Mouse (Mus musculus): ENCODE data around the gene Taldo1. TPM values are rescaled to one million over a fixed set of nuclear protein-coding genes. Genes with fewer than 3 reads are reported as not detected.
A peak's percentile ranks its signal among the peaks of the same experiment; 100 is the strongest.

Taldo1 gene
- polyA plus RNA-seq, 1 experiment from 2014 or later: 291 TPM

DNA sequence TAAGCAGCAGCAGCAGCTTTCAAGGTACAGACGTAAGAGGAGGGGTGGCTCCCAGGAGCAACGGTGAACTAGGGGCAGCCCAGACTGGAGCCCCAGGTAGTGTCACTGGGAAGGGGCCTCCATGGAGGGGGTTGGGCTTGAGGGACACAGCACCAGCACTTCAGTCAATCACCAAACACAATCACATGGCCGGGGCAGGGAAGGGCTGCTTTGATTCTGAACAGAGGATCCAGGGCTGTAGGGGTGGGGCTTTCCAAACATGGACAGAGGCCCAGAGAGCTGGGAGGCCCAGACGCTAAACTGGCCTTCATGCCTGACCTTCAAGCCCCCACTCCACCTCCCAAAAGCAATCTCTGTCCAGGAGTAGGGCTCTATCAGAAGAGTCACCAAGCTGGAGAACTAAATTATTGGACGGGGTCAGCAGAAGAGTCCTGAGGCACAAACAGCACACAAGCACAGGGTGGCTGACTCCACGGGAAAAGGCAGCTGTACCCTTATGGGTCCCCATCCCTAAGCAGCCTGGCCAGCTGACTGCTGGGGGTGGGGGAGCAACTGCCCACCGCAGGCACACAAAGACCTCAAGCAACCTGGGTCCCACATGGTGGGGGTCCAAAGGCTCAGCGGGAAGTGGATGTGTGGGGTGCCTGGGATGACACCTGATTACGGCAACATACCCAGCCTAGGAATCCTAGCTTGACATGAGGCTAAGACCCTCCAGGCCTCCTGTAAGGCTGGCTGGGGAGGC lies 38.0 kb downstream of the Taldo1 start:
- H3K27ac ChIP-seq (ENCODE audit: low read length): no peak overlapping the region; the same call in 1 of the 2 replicates
- no peaks in the 10 kb centered on the region for H3K27me3 ChIP-seq (ENCODE audit: control insufficient read depth, insufficient read depth, low read depth, low read length)
- H3K4me3 ChIP-seq (ENCODE audit: low read depth, low read length): peak overlapping the region; percentile 55
- H3K4me2 ChIP-seq (ENCODE audit: low read length): peak overlapping the region; percentile 76
- WGBS: 61% methylated on average over 9 of the region's 9 CpGs
- H3K36me3 ChIP-seq (ENCODE audit: control insufficient read depth, insufficient read depth, low read length): peaks cover 41% of the 10 kb centered on the region
- no peaks in the 10 kb centered on the region for H3K9me3 ChIP-seq (replicated peaks; ENCODE audit: control insufficient read depth, low read length, poor library complexity, severe bottlenecking)
- ATAC-seq: 0 out of 2 replicates have a peak, but pooled peaks have one; percentile 12
- H3K4me1 ChIP-seq (ENCODE audit: control insufficient read depth, insufficient read depth, low read length): peaks cover 34% of the 10 kb centered on the region
- peak overlapping the region; percentile 86 for H3K9ac ChIP-seq (ENCODE audit: low read depth, low read length)

DNA sequence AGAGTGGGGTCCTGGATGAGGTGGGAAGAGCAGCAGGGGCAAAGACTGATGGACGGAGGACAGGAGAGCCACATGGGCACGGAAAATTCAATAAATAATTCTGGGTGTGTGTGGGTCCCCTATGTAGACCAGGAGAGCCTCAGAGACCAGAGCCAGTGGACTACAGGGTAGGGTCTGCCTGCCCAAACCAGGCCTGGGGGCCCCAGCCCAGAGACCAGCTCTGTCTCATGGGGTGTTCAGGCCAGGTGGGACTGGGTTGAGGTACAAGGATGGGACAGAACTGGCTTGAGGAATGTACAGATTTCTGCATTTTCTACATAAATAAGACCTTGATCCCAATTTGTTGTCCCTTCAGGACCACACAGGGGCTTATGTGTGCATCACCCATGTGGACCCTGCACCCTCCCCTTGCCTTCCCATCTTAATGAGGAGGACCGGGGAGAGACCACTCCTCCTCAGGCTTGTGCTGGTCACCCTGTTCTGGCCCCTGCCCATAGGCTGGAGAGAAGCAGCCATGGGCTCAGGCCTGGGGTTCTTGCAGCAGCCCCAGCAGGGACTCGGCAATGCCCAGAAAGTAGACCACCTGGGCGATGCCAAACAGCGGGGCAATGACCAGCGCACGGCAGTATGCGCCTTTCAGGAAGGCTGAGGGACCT lies 38.7 kb downstream of the Taldo1 start:
- Histone ChIP-seq H3K4me1 (ENCODE audit: control insufficient read depth, insufficient read depth, low read length) (peaks cover 40% of the 10 kb centered on the region), H3K27me3 (ENCODE audit: control insufficient read depth, insufficient read depth, low read depth, low read length) (no peaks in the 10 kb centered on the region), H3K9me3 (replicated peaks; ENCODE audit: control insufficient read depth, low read length, poor library complexity, severe bottlenecking) (no peaks in the 10 kb centered on the region), H3K4me2 (ENCODE audit: low read length) (no peak overlapping the region), H3K27ac (ENCODE audit: low read length) (no peak overlapping the region), H3K4me3 (ENCODE audit: low read depth, low read length) (no peak overlapping the region), H3K9ac (ENCODE audit: low read depth, low read length) (no peak overlapping the region), H3K36me3 (ENCODE audit: control insufficient read depth, insufficient read depth, low read length) (peaks cover 41% of the 10 kb centered on the region)
- 95% methylated on average over 9 of the region's 9 CpGs for WGBS
- ATAC-seq: no peak

DNA sequence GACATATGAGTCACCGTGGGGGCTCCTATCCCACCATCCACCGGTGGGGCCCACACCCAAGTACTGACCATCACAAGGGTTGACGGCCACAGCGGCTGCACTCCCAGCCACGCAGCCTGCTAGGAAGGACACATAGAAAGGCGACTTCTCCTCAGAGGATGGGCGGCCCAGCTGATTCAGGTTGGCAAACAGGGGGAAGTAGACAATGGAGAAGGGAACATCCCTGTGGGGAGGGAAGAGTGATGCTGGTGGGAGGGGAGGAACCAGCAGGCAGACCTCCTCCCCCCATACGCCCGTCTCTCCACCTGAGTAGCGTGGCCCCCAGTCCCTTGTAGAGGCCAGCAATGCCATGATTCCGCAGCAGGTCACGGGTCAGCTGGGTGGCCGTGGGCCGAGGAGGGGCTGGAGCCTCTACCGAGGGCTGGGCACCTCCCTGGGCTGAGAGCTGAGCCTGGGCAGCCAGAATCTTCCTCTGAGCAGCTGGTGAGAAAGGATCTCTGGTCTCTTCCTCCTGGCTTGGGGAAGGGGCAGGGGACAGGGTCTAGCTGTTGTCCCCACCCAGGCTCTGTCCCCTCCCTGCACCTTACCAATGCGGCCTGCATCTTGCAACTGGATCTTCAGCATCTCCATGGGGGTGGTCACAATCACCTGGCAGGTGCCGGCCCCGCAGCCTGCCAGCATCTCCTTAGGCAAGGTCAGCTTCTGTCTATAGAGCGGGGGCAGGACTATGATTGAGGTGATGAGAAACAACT lies 39.6 kb downstream of the Taldo1 start:
- no peak overlapping the region for H3K4me2 ChIP-seq (ENCODE audit: low read length)
- WGBS: 95% methylated on average over 19 of the region's 19 CpGs
- H3K9me3 ChIP-seq (replicated peaks; ENCODE audit: control insufficient read depth, low read length, poor library complexity, severe bottlenecking): no peaks in the 10 kb centered on the region
- H3K4me3 ChIP-seq (ENCODE audit: low read depth, low read length): no peak overlapping the region
- peaks cover 49% of the 10 kb centered on the region for H3K4me1 ChIP-seq (ENCODE audit: control insufficient read depth, insufficient read depth, low read length)
- no peaks in the 10 kb centered on the region for H3K27me3 ChIP-seq (ENCODE audit: control insufficient read depth, insufficient read depth, low read depth, low read length)
- no peak for ATAC-seq
- 0 out of 2 replicates have a peak overlapping the region, but pooled peaks have one; percentile 14 for H3K9ac ChIP-seq (ENCODE audit: low read depth, low read length)
- no peak overlapping the region for H3K27ac ChIP-seq (ENCODE audit: low read length)
- H3K36me3 ChIP-seq (ENCODE audit: control insufficient read depth, insufficient read depth, low read length): peaks cover 35% of the 10 kb centered on the region

DNA sequence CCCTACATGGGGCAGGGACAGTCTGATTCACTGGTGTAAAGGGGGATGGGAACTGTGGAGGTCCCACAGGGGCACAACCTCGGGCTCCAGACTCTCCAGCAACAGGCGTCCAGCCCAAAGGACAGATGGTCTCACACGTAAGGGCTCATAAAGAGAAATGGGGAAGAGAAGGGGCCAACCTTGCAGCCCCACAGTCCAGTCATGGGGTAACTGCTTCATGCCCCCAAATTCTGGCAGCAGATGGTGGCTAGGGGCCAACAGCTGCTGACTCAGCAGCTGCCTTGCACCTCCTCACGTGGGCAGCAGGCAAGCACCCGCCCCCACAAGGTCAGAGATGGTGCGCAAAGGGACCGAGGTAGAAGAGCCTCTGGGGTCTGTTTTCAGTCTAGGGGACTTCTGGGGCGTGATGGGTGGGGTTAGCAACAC lies 40.2 kb downstream of the Taldo1 start:
- H3K4me1 ChIP-seq (ENCODE audit: control insufficient read depth, insufficient read depth, low read length): peaks cover 51% of the 10 kb centered on the region
- WGBS: 91% methylated on average over 8 of the region's 8 CpGs
- H3K9ac ChIP-seq (ENCODE audit: low read depth, low read length): no peak overlapping the region
- no peak overlapping the region for H3K4me3 ChIP-seq (ENCODE audit: low read depth, low read length)
- H3K9me3 ChIP-seq (replicated peaks; ENCODE audit: control insufficient read depth, low read length, poor library complexity, severe bottlenecking): no peaks in the 10 kb centered on the region
- no peak overlapping the region for H3K27ac ChIP-seq (ENCODE audit: low read length)
- peaks cover 32% of the 10 kb centered on the region for H3K36me3 ChIP-seq (ENCODE audit: control insufficient read depth, insufficient read depth, low read length)
- H3K27me3 ChIP-seq (ENCODE audit: control insufficient read depth, insufficient read depth, low read depth, low read length): no peaks in the 10 kb centered on the region
- no peak overlapping the region for H3K4me2 ChIP-seq (ENCODE audit: low read length)
- no peak for ATAC-seq

DNA sequence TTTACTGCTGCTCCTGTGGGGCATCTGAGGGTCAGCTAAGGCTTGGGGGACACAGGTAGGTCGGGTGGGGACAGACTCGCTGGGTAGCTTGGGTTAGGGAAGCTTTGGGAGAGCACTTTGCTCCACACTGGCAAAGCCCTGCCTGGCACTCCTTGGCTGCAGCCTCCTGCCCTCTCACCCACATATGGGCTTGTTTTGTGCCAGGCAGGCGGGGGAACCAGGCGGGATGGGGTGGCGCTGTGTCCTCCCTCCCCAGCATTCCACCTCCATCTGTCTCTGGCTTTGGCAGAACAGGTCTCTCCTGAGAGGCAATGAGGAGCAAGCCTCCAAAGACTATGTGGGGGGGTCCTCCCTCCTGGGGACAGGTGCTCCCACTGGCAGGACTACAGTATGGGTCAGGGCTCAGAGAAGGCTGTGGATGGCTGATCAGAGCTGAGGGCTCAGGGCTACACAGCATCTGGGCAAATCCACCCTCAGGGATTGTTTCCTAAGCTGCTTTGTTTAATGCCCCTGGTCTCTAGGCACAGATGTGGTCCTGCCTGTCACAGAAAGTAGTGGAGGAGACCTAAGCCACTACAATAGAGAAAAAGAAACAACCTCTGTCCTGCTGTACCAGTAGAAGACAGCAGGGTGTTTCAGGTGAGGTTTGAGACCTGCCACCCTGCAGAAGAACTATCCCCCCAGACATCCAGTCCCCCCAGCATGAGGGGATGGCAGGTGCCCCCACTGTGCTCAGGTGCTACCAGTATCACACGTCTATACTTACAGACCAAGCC lies 40.9 kb downstream of the Taldo1 start:
- Histone ChIP-seq H3K27ac (ENCODE audit: low read length) (no peak overlapping the region), H3K9ac (ENCODE audit: low read depth, low read length) (peak overlapping the region; percentile 89), H3K36me3 (ENCODE audit: control insufficient read depth, insufficient read depth, low read length) (peaks cover 27% of the 10 kb centered on the region), H3K27me3 (ENCODE audit: control insufficient read depth, insufficient read depth, low read depth, low read length) (no peaks in the 10 kb centered on the region), H3K4me1 (ENCODE audit: control insufficient read depth, insufficient read depth, low read length) (peaks cover 53% of the 10 kb centered on the region), H3K4me3 (ENCODE audit: low read depth, low read length) (no peak overlapping the region; the same call in 1 of the 2 replicates), H3K9me3 (replicated peaks; ENCODE audit: control insufficient read depth, low read length, poor library complexity, severe bottlenecking) (no peaks in the 10 kb centered on the region), H3K4me2 (ENCODE audit: low read length) (peak overlapping the region; percentile 69)
- no peak for ATAC-seq
- 90% methylated on average over 6 of the region's 6 CpGs for WGBS

DNA sequence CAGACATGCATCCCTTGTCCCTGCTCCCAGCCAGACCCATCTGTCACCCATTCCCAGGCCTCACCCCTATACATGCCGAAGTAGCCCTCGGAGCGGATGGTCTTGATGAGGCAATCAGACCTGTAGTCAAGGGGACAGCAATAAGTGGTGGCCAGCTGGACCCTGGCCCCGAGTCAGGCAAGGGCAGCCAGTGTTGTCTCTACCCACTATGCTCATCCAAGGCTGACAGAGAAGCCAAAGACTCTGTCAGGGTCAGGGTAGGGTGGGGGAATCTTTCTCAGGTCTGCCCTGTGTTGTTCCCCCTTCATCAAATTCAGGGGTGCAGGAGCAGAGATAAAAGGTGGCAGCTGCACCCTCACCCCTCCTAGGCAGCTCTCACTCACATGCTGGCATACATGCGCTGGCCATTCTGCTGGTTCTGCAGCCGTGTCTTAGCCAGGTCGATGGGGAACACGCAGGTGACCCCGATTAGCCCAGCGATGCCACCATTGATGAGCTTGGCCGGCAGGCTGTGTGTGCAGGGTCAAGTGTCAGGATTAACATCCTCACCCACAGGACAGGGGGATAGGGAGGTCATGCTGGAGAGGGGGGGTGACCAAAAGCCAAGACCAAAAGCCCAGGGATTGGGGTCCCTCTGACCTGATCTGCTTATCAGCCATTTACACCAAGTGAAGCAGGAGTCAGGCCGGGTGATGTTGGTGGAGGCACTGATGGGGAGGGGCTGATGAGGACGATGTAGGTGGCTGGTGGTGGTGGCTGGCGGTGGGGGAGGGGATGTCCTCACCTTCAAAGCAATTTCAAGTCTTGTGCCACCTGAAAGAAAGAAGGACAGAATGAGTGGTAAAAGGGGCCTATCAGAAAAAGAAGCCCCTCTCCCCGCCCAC lies 41.8 kb downstream of the Taldo1 start:
- peak overlapping the region; percentile 69 for H3K4me2 ChIP-seq (ENCODE audit: low read length)
- peaks cover 46% of the 10 kb centered on the region for H3K4me1 ChIP-seq (ENCODE audit: control insufficient read depth, insufficient read depth, low read length)
- no peaks in the 10 kb centered on the region for H3K27me3 ChIP-seq (ENCODE audit: control insufficient read depth, insufficient read depth, low read depth, low read length)
- 64% methylated on average over 15 of the region's 15 CpGs for WGBS
- peaks cover 27% of the 10 kb centered on the region for H3K36me3 ChIP-seq (ENCODE audit: control insufficient read depth, insufficient read depth, low read length)
- ATAC-seq: no peak
- no peaks in the 10 kb centered on the region for H3K9me3 ChIP-seq (replicated peaks; ENCODE audit: control insufficient read depth, low read length, poor library complexity, severe bottlenecking)
- peak overlapping the region; percentile 77 for H3K27ac ChIP-seq (ENCODE audit: low read length)
- peak overlapping the region; percentile 65 for H3K4me3 ChIP-seq (ENCODE audit: low read depth, low read length)
- H3K9ac ChIP-seq (ENCODE audit: low read depth, low read length): peak overlapping the region; percentile 89

DNA sequence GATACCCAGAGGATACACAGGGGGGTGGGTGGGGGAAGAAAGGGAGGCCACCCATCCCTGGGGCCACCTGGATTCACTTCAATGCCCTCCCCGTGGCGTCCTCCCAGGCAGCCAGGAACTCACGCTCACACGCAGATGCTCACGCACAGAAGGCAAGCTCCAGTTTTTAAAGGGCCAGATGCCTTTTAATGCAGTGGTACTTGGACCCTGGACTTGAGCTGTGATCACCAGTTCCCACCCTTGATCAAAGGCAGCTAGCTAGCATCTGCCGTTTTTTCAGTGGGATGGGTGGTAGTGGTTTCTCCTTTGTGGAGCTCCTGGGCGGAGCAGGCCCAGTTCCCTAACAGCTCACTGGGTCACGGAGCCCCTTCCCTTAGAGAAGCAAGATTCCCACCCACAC lies 42.5 kb downstream of the Taldo1 start:
- Histone ChIP-seq H3K36me3 (ENCODE audit: control insufficient read depth, insufficient read depth, low read length) (peaks cover 27% of the 10 kb centered on the region), H3K4me1 (ENCODE audit: control insufficient read depth, insufficient read depth, low read length) (peaks cover 45% of the 10 kb centered on the region), H3K9me3 (replicated peaks; ENCODE audit: control insufficient read depth, low read length, poor library complexity, severe bottlenecking) (no peaks in the 10 kb centered on the region), H3K27ac (ENCODE audit: low read length) (peak overlapping the region; percentile 77), H3K27me3 (ENCODE audit: control insufficient read depth, insufficient read depth, low read depth, low read length) (no peaks in the 10 kb centered on the region), H3K4me2 (ENCODE audit: low read length) (peak overlapping the region; percentile 69), H3K9ac (ENCODE audit: low read depth, low read length) (peak overlapping the region; percentile 89), H3K4me3 (ENCODE audit: low read depth, low read length) (peak overlapping the region; percentile 65)
- WGBS: 8% methylated on average over 8 of the region's 8 CpGs
- 0 out of 2 replicates have a peak, but pooled peaks have one; percentile 8 for ATAC-seq

Data from midbrain, embryonic 16.5 days (tissue).